Mouse (Mus musculus): ENCODE results near the gene Yeats4.

DNA sequence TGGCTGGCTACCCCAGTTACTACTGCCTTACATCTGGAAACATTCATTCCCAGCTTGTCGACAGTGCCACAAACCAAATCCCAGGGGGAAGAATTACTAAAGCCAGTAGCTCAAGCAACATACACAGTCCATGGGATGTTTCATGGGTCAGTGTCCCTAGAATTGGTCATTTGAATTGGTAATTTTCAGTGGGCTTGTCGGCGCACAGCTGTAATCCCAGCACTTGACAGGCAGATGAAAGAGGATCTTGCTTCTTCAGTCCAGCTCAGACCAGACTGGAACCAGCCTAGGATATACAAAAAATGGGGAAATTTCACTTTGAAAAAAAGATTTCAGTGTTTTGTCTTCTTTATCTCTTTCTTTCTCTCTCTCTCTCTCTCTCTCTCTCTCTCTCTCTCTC lies 24.6 kb downstream of the Yeats4 start:
- TF ChIP-seq POLR2A (IDR thresholded peaks at IDR 0.05; ENCODE audit: borderline replicate concordance, extremely low read depth, insufficient read depth, insufficient read length, poor library complexity, severe bottlenecking) (no peak), CTCF (IDR thresholded peaks at IDR 0.05; ENCODE audit: borderline replicate concordance, extremely low read depth, insufficient read depth, insufficient read length) (no peak)
